Mouse (Mus musculus): ENCODE data around the gene Rflna.

DNA sequence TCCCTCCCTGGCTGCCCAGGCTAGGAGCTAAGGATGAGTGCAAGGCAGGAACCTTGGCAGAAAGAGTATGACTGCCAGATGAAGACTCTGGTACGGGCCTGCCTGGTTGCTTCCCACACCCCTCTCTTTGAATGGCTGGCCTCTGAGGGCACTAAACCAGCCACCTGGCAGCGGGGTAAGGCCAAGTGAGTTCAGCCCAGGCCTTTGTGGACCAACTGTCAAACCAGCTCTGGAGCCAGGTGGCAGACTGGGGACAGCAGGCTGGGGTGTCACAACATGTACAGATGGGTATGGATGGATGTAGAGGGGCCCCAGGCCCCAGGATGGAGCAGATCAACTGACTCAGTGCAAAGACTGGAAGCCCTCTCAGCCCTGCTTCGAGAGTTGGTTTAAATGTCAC is 12.0 kb downstream of the Rflna start:
- TF ChIP-seq CTCF (IDR thresholded peaks at IDR 0.05; ENCODE audit: low read depth, low read length) (no peak), POLR2A (IDR thresholded peaks at IDR 0.05; ENCODE audit: extremely low read depth, insufficient read depth, low read length) (no peak)
